8 mouse cellular contexts compared by ENCODE assay signal in the genomic region with DNA sequence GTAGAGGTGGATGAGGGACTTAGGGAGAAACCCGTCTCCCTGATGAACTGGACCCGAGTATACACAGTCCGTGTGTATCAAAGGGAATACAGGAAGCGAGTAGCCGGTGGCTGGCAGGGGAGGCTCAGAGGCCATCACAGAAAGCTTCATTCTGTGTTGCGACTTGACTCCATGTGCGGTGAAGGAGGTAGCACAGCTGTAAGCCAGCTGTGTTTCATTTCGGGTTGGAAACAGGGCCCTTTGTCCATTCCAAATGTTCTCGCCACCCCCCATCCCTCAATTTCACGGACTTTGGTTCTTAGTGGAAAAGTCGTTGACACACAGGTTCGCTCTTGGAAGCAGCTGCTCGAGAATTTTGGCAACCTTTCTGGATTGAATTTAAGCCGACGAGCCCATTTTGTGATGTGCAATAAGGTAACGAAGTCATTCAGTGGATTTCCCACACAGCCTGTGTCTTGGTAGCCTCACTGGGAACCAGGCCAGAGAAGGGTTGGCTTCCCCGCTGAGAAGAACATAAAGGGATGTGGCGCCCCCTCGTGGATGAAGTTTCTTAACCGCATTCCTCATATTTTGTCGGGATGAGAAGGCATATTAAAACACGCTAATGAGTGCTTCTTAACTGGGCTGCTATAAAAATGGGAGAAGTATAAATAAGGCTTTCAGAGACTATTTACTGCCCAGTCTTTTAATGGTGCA. TPM values are rescaled to one million over a fixed set of nuclear protein-coding genes. Genes with fewer than 3 reads are reported as not detected.
DNase-seq lines count a peak whose midpoint lies in the region; ATAC-seq lines count a peak whose summit lies in the region.

No protein-coding gene starts in this region.

- peaks cover 11% of the 10 kb centered on the region for H3K4me1 ChIP-seq in intestine, embryonic 14.5 days (replicated peaks; ENCODE audit: control insufficient read depth, insufficient read depth, low read length)
- peaks cover 3% of the 10 kb centered on the region; the same call in 1 of the 2 replicates for H3K4me1 ChIP-seq in midbrain, embryonic 11.5 days (ENCODE audit: control insufficient read depth, insufficient read depth, low read length)

- H3K36me3 ChIP-seq in intestine, embryonic 14.5 days (ENCODE audit: control insufficient read depth, insufficient read depth, low read length), result no peaks in the 10 kb centered on the region
- H3K36me3 ChIP-seq in midbrain, embryonic 11.5 days (ENCODE audit: control insufficient read depth, insufficient read depth, low read length), result no peaks in the 10 kb centered on the region

- 21% methylated on average over 22 of the region's 22 CpGs for WGBS in intestine, embryonic 14.5 days
- 47% methylated on average over 22 of the region's 22 CpGs for WGBS in midbrain, embryonic 11.5 days

- intact Hi-C loops in gastrocnemius, postnatal 36 days (cut with DNase I), result loop anchor here (5.0 kb wide), 2 partner anchors 155 to 235 kb away; no protein-coding TSS in a partner anchor

- H3K9me3 ChIP-seq in intestine, embryonic 14.5 days (ENCODE audit: control insufficient read depth, low read length), result no peaks in the 10 kb centered on the region
- H3K9me3 ChIP-seq in midbrain, embryonic 11.5 days (ENCODE audit: control insufficient read depth, low read length), result no peaks in the 10 kb centered on the region

- H3K4me2 ChIP-seq in intestine, embryonic 14.5 days (ENCODE audit: low read length), result peak overlapping the region; percentile 14; the same call in 1 of the 2 replicates
- H3K4me2 ChIP-seq in midbrain, embryonic 11.5 days, result no peak overlapping the region

- ATAC-seq in CD4-positive, CD25-positive, alpha-beta regulatory T cell, adult 4 months, result no peak
- ATAC-seq in intestine, embryonic 14.5 days (replicated peaks; ENCODE audit: low FRiP score, low TSS enrichment, low read depth), result peak; percentile 65; the same call in 1 of the 2 replicates
- ATAC-seq in midbrain, embryonic 11.5 days (ENCODE audit: low FRiP score), result peak; percentile 30; the same call in 1 of the 2 replicates

- no peak overlapping the region for H3K9ac ChIP-seq in intestine, embryonic 14.5 days (ENCODE audit: low read length)
- no peak overlapping the region for H3K9ac ChIP-seq in midbrain, embryonic 11.5 days (ENCODE audit: low read length)

- H3K4me3 ChIP-seq in intestine, embryonic 14.5 days (ENCODE audit: low read depth, low read length), result no peak overlapping the region
- no peak overlapping the region for H3K4me3 ChIP-seq in midbrain, embryonic 11.5 days (ENCODE audit: low read depth, low read length)

- H3K27me3 ChIP-seq in intestine, embryonic 14.5 days (replicated peaks; ENCODE audit: control insufficient read depth, insufficient read depth, low read length), result no peaks in the 10 kb centered on the region
- no peaks in the 10 kb centered on the region for H3K27me3 ChIP-seq in midbrain, embryonic 11.5 days (ENCODE audit: control insufficient read depth, insufficient read depth, low read length)

- peak; percentile 39 for DNase-seq in CD4-positive, CD25-positive, alpha-beta regulatory T cell, adult 2 months (ENCODE audit: low read depth, low spot score)
- peak; percentile 92 for DNase-seq in embryo, embryonic 11 days
- peak; percentile 75 to 87 for DNase-seq in gastrocnemius, postnatal 36 days
- DNase-seq in intestine, embryonic 14.5 days (ENCODE audit: low spot score), result peak; percentile 97
- DNase-seq in left cerebral cortex, adult 8-10 months (ENCODE audit: low spot score in 2 of 2), result peak; percentile 74 to 76
- peak; percentile 98 for DNase-seq in midbrain, embryonic 11.5 days (ENCODE audit: low spot score, missing footprints)
- peak; percentile 10 to 68 for DNase-seq in spleen, postnatal 10 days (ENCODE audit: low spot score in 2 of 2)

- peak overlapping the region; percentile 34; the same call in 1 of the 2 replicates for H3K27ac ChIP-seq in intestine, embryonic 14.5 days (ENCODE audit: low read depth)
- no peak overlapping the region for H3K27ac ChIP-seq in midbrain, embryonic 11.5 days (ENCODE audit: low read depth, low read length)

RNA-seq across cellular contexts. Expression of gene Pakap, which starts 39.4 kb away (rescaled TPM):
- polyA plus RNA-seq in CD4-positive, CD25-positive, alpha-beta regulatory T cell, adult 4 months (2017; shearing (Covaris generic)), result 1 to 10 TPM; 2.3 to 3.7 TPM
- total RNA-seq in gastrocnemius, postnatal 36 days (2021), result 1 to 10 TPM; 3.9 to 6.6 TPM
- polyA plus RNA-seq in intestine, embryonic 14.5 days (2014; fragmentation: Nextera tagmentation; extraction: Ambion mirVana), result 28.4 and 32.6 TPM in 2 replicates
- total RNA-seq in left cerebral cortex, adult 8-10 months (2022), result 10 to 100 TPM; 19.2 to 22.2 (median 20.2) TPM
- 21.1 and 21.4 TPM in 2 replicates for polyA plus RNA-seq in midbrain, embryonic 11.5 days (2014; fragmentation: Nextera tagmentation; extraction: Ambion mirVana)

Comparison
In these comparisons a context has a peak if more than half of its experiments do, and no peak if none do; other contexts are left out.
1. DNase-seq: peak in every context shown above with its lines; median percentile 98 in midbrain, embryonic 11.5 days; 97 in intestine, embryonic 14.5 days; 92 in embryo, embryonic 11 days; 81 in gastrocnemius, postnatal 36 days; 75 in left cerebral cortex, adult 8-10 months; 39 in CD4-positive, CD25-positive, alpha-beta regulatory T cell, adult 2 months; 39 in spleen, postnatal 10 days.